Mouse (Mus musculus) frontal cortex, adult 2 months (tissue): ENCODE data around the gene Mogs. TPM values are rescaled to one million over a fixed set of nuclear protein-coding genes. Genes with fewer than 3 reads are reported as not detected.

ENCODE experiments used
- DNase-seq, 2 experiments: peaks; one replicate each; pipeline ENCODE4 v3.0.0; 2022; ENCODE audit warnings: low spot score in 1 of 2; ENCODE audit errors: extremely low spot score in 1 of 2
- polyA plus RNA-seq: library from polyadenylated mRNA; depleted of rRNA; stranded (reverse); fragments of >200 nt; gene quantifications from 2 replicates; pipeline ENCODE4 v1.2.3, GENCODE M21; 2012

Mogs gene
- polyA plus RNA-seq, 1 experiment: 31.6 TPM

DNA sequence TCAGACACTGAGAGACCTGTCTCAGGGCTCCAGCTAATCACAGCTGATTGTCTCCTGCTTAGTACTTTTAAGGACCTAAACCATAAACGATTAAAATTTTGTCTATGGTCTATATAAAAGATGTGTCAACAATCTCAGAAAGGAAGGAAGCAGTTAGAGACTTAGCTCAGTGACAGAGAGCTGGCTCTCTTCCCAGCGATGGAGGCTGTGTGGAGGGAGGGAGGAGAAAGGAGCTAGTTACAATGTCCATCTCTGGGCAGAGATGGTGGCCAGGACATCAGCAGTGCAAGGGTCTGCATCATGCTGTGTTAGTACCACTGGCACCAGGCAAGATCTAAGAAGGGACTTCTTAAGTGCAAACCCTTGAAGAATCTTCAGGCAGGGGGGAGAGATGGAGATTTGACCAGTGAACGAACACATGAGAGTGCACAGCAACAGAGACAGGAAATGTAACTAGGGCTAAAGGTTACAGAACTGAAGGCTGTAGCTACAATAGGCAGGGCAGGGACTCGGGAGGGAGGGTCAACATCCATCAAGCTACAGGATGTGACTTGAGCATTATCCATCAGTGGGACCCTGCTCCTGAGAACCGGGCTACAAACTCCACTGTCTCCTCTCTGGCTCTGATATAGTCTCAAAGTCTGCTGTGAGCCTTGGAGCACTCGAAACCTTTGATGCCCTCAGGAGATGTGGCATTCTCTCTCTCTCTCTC lies 22.7 kb upstream of the Mogs start:
- DNase-seq: no peak

DNA sequence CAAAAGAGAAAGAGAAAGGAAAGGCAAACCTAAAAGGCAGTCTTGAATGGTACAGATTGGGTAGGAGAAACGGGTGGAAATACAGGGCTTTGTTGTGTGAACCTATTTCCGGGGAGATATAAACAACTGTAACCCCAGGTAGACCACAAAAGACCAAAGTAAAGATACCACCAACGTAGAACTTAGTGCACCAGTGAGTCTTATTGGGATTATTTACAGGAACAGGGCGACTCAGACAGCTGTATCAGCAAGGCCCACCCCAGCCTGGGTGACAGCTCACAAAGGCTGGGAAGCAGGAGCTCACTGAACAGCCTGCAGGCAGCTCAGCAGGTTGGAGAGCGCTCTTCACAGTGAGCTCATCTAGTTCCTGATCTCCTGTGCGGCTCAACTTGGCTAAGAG lies 19.3 kb upstream of the Mogs start:
- DNase-seq: no peak

DNA sequence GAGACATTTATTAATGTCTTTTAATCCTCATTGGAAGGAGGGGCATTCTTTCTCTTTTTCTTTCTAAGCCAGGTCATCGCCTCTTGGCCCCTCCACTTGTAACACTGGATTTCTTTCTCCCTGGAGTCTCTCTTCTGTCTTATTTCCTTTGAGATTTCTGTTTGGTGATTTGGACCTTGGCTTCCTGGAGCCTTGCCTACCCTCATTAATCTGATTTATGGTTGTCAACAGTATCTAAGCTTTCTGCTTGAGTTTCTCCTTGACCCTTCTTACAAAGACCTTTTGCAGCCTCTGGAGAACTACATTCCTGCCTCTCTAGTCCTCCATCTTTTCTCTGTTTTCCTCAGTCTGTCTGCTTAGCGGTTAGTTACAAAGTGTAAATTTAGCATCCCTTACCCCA lies 16.9 kb upstream of the Mogs start:
- DNase-seq: no peak

DNA sequence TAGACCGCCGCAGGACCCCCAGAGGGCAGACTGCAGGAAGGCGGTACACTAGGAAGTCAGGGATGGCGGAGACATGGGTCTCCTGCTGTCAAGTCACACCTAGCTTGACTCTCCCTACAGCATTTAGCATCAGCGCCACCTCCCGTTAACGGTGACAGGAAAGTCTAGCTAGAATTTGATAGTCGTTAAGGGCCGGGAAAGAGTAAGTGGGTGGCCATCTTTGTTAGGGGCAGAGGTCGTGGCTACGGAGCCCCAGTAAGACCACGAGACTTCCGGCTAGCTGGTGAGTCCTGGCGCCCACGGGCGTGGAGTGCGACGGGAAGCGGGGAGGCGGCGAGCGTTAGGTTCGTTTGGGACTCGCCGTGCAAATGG lies 14.0 kb upstream of the Mogs start, which contains the start of the genes Ccdc142 and Gm42688:
Gene Ccdc142, plus strand, starts transcription at position 286 of the 372 bp plus-strand sequence.
Gene Gm42688, plus strand, starts transcription at position 302 of the 372 bp plus-strand sequence.
- peak; percentile 88 to 93 for DNase-seq

DNA sequence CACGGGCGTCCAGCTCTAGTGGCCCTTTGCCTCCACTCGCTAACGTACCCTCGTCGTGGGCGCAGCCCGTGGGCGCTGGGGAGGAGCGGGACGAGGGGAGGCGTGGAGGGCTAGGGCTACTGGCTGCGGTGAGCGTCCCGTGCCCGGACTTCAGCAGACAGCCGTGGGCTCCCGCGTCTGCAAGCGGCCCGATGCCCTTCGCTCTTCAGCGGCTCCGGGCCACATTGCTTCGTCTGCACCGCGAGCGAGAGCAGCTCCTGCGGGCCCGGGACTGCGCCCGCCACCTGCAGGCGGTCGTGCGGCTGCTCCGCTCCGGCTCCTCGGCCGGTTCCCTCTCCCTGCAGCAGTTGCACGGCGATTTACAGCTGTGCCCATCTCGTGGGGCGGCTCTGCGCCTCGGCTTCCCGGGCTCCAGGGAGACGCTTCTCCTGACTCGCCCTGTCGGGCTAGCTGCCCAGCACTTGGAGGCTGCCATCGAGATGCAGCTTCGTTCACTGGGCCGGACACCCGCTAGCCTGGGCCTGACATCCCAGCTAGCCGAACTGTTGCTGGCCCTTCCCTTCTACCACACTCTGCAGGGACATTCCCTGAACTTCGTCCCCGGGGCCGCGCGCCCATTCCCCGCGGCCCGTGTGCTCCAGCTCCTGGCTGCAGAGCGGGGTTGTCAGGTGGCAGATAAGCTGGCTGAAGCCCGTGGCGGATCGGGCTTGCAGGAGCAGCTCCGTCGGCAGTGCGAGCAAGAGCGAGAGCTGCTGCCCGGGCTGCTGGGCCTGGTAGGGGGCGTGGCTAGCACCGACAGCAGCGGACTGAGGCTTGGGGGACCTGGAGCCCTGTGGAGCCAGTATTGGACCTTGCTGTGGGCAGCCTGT lies 13.4 kb upstream of the Mogs start:
- no peak for DNase-seq

DNA sequence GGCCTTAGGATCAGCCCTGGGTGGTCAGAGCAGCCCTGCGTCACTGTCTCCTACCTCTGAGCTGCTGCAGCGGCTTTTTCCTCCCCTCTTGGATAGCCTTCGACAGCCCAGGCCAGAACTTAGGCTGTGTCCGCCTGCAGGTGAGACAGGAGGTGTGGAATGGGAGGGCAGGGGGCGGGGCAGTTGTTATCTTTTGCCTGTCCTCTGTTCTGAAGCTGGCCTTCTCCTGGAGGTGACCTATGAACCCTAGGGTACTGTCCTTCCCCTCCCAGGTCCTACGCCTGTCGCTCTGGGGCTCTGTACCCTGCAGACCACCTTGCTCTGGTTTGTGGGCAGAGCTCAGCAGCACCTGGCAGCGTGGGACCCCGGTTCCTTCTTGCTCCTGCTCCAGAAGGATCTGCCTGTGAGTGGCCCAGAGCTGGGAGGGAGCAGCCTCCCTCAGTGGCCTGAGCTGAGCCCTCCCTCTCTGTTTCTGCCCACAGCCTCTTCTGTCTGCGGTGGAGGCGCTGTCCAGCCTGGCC lies 12.1 kb upstream of the Mogs start:
- no peak for DNase-seq

DNA sequence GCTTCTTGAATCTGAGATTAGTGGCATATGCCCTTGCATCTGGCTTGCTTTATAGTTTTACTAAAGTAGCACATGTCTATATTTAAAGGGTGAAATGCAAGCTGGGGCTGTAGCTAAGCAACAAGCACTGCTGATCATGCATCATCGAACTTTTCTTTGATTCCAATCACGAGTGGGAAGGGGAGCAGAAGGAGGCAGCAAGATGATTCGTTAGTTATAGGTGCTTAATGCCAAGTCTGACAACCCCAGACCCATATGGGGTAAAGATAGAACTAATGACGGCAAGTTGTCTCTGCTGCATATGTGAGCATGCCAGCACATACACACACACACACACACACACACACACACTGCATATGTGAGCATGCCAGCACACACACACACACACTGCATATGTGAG lies 11.1 kb upstream of the Mogs start:
- no peak for DNase-seq

DNA sequence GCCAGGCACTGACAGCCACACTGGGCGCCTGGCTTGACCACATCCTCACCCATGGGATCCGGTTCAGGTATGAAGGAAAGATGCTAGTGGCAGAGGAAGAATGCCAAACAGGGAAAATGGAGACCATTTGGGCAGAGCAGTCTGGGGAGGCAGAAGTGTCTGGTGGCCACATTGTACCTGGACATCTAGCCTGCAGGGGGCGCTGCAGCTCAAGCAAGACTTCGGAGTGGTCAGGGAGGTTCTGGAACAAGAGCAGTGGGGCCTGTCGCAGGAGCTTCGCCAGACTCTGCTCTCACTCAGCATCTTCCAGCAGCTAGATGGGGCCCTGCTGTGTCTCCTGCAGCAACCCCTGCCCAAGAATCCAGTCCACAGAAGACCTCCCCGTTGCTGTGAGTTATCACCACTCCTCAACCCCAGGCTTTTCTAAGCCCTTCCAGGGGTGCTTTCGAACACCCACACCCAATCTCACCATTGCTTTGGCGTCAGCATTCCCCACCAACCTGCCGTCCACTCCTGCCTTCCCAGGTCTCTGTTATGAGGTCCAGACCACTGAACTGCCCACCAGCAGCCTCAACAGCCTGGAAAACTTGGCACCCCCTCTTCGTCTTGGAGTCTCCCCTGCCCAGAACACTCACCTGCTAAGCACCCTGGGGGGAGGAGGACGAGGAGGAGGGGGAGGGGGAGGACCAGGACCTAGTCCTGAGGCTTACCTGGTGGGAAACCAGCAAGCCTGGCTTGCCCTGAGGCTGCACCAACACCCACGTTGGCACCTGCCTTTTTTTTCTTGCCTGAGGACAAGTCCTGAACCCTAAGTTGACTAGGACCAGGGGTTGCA lies 7.5 kb upstream of the Mogs start:
- DNase-seq: peak in 1 of 2 experiments; percentile 75

DNA sequence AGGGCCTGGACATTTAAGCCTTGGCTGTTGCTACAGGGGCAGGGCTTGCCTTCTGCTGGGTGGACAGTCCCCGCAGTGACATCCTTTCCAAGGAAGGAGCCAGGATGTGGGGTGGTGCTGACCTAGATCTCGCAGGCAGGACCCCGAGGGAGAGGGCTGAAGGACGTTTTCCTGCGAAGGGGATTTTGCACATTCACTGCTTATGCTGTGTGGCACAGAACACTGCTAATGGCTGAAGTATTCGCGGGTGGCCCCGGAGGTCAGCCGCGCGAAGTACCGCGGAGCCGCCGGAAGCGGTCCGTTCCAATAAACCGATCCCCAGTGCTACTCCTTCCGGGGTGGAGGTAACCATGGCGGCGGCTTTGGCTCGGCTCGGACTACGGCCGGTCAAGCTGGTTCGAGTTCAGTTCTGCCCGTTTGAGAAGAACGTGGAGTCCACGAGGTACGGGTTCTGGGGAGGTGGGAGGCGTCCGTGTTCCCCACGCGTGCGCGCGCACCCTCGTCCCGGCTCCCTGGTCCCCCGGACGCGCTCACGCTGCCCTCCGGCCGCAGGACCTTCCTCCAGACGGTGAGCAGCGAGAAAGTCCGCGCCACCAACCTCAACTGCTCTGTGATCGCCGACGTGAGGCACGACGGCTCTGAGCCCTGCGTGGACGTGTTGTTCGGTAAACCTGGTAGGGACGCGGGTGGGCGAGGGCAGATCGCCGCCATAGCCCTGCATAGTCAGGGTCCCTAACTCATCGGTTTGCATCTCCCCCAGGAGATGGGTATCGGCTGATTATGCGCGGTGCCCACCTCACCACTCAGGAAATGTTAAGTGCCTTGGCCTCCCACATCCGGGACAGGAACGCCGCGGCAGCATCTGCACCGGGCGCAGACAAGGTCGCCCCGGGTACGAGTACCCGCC lies 6.3 kb upstream of the Mogs start, which contains the start of gene Mrpl53:
Gene Mrpl53, plus strand, starts transcription at position 279 of the 907 bp plus-strand sequence.
- peak in 1 of 2 experiments; percentile 84 for DNase-seq

DNA sequence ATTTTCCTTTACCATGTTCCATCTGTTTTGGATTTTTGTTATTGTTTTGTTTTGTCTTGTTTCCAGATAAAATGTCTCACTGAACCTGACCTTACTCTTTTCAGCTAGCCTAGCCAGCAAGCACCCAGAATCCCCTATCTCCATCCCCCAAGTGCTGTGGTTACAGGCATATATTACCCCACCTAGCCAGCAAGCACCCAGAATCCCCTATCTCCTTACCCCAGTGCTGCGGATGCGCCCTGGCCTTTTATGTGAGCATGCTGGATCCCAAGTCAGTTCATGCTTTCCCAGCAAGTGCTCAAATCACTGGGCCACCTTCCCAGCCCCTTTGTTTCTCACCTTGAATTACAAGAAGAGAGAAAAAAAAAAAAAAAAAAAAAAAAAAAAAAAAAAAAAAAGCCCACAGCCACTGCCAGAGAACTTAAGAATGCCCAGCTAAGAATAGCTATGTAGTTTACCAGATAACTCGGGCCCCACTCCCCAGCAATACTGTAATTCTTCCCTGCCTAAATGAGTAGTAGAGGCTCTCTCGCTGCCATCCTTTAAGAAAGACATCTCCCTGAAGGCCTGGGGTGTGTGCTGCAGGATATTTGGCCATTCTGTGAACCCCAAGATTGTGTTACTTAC lies 3.7 kb upstream of the Mogs start:
- no peak for DNase-seq

DNA sequence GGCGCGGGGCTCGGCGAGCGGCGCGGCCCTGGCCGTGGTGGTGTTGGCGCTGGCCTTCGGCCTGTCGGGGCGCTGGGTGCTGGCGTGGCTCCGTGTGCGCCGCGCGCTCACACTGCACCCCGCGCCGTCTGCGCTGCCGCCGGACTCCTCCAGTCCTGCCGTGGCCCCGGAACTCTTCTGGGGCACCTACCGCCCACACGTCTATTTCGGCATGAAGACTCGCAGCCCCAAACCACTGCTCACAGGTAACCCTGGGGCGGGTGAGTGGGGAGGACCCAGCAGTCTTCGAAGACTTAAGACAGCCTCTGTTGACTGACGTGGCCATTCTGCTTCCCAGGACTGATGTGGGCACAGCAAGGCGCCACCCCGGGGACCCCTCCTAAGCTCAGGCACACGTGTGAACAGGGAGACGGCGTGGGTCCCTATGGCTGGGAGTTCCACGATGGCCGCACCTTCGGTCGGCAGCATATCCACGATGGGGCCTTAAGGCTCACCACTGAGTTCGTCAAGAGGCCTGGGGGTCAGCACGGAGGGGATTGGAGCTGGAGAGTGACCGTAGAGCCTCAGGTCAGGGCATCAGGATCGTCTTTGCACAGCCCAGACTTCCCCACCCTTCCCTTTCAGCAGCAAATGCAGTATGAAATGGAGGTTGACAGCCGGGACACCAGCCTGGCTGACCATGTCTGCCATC lies 531 bp downstream of the Mogs start:
- DNase-seq: no peak

DNA sequence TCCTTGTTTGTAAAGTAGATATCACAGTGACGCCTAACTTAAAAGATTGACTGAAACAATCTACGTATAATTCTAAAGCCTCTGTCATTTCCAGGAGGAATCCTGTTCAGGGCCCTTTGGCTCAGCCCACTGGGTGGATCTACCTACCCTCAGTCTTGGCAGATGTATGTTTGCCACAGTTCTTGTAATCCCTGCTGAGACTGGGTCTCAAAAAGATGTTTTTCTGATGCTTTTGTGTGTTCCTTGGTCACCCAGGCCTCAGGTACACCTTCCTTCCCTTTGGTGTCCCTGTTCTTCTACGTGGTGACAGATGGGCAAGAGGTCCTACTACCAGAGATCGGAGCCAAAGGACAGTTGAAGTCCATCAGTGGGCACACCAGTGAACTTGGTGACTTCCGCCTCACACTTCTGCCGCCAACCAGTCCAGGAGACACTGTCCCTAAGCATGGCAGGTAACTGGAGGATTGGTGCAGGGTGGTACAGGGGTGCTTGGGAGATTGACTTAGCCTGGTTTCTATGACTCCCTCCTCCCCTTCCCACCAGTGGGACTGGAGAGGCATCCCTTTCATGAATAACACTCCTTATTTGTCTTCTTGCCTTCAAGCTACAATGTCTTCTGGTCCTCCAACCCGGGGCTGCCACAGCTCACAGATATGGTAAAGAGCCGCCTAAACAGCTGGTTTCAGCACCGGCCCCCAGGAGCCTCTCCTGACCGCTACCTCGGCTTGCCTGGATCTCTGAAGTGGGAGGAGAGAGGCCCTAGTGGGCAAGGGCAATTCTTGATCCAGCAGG lies 1.3 kb downstream of the Mogs start:
- DNase-seq: no peak

DNA sequence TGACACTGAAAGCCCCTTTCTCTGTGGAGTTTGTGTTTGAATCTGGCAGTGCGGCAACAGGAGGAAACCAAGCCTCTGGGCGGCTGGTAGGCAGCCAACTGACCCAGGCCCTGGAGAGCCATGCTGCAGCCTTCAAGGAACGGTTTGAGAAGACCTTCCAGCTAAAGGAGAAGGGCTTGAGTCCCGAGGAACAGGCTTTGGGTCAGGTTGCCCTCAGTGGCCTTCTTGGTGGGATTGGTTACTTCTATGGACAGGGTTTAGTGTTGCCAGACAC lies 1.8 kb downstream of the Mogs start:
- DNase-seq: no peak

DNA sequence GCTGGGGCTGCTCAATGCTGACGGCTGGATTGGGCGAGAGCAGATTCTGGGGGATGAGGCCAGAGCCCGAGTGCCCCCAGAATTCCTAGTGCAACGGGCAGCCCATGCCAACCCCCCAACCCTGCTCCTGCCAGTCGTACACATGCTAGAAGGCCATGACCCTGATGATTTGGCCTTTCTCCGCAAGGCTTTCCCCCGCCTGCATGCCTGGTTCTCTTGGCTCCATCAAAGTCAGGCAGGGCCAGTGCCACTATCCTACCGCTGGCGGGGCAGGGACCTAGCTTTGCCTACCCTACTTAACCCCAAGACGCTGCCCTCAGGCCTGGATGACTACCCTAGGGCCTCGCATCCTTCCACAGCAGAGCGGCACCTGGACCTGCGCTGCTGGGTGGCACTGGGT lies 2.3 kb downstream of the Mogs start:
- no peak for DNase-seq

DNA sequence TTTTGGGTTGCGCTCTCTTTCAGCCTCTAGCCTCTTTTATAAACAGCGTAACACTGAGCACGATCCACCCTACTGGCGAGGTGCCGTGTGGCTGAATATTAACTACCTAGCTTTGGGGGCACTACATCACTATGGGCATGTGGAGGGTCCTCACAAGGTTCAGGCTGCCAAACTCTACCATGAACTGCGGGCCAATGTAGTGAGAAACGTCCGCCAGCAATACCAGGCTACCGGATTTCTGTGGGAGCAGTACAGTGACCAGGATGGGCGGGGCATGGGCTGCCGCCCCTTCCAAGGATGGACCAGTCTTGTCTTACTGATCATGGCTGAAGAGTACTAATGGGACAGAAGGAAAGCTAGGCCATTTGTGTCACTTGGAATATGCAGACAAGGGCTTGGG lies 3.1 kb downstream of the Mogs start:
- DNase-seq: no peak

DNA sequence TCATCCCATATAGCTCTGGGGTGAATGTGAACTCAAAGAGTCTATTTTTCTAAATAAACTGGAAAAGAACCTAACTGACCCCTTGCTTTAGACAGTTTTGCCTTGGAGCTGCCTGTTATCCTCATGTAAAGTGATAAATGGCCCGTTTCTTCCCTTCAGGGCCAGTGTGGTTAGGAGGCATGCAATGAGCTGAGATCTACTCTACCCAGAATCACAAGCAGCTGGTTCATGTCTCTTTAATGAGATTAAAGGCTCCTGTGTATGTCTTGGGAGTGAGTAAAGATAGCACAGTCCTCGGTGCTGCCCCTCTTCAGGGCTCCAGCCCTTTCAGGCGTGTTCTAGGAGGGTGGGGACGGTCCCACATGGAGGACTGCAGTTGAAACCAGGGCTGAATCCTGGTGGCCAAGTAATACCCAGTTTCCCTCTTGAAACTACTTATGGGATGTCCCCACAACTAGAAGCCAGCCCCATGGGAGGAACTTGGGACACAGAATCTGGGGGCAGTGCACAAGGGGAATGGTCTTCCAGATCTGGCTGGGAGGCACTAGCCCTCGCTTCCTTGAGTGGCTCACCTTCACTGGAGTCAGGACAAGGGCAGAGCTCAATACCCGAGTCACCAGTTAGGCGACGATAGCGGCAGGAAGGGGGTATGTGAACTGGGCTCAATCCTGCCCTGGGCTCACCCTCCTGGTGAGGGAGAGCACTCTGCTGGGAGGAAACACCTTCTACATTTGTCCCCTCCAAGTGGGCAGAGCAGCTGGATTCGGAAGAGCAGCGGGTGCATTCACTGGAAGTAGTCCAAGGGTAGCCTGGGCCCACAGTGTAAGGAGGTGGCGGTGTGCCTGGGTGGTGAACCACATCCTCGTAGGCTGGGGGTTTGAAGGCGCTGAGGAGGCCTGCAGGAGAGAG lies 3.8 kb downstream of the Mogs start:
- DNase-seq: no peak

DNA sequence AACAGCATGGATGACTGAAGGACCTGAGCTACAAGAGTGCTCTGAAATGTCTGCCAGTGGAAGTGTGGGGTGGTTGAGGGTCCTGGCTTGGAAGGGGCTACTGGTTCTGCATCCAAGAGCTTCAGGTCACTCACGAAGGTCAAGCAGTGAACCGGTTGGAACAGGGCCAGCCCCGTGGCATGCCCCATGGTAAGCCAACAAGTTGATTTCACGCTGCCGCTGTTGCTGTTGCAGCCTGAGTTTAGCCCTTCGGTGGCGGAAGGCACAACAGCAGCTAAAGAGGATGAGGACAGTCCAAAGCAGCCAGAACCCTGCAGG lies 4.4 kb downstream of the Mogs start:
- DNase-seq: no peak
